In the genomic region with DNA sequence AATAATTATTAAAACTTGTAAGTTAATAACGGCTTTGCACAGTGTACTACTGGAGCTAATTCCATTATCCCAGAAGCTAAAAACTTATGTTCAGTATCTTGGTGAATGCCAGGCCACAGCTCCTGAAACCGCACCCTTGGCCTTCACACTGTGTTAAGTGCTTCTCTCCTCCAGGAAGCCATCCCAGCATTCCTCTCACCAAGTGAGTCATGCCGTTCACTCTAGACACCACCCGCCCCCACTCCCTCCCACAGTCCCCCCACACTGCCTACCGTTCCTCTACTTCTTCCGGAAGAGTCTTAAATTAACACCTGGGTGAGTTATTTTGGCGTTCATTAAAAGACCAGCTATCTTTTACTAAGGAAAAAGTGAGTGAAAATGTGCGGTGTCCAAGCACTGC, we compare ENCODE assay signal across 11 mouse cellular contexts.
DNase-seq lines count a peak whose midpoint lies in the region; ATAC-seq lines count a peak whose summit lies in the region.
"Had no signal": no experiment of that assay in that cellular context is flagged by ENCODE, and none has a peak within 500 bp of the region (broad histone marks: within the 10 kb centered on the region; RNA-seq: fewer than 3 reads in every experiment).

No protein-coding gene starts in this region.

- H3K36me3 ChIP-seq in limb, embryonic 13.5 days = no peaks in the 10 kb centered on the region
- H3K36me3 ChIP-seq in limb, embryonic 10.5 days = no peaks in the 10 kb centered on the region
- H3K36me3 ChIP-seq in heart, embryonic 16.5 days (ENCODE audit: control insufficient read depth, insufficient read depth) = no peaks in the 10 kb centered on the region
- H3K36me3 ChIP-seq: forebrain, embryonic 12.5 days had no signal

- no peaks in the 10 kb centered on the region for H3K9me3 ChIP-seq in limb, embryonic 13.5 days
- H3K9me3 ChIP-seq in limb, embryonic 10.5 days (replicated peaks) = no peaks in the 10 kb centered on the region
- H3K9me3 ChIP-seq in heart, embryonic 16.5 days (replicated peaks; ENCODE audit: control insufficient read depth, low read length) = no peaks in the 10 kb centered on the region
- H3K9me3 ChIP-seq: forebrain, embryonic 12.5 days had no signal

- H3K4me2 ChIP-seq in limb, embryonic 13.5 days (replicated peaks) = peak overlapping the region; percentile 23; the same call in 1 of the 2 replicates
- peak overlapping the region; percentile 35 for H3K4me2 ChIP-seq in heart, embryonic 16.5 days (ENCODE audit: low read depth, low read length)
- H3K4me2 ChIP-seq: forebrain, embryonic 12.5 days had no signal

- H3K9ac ChIP-seq in limb, embryonic 13.5 days = no peak overlapping the region
- no peak overlapping the region for H3K9ac ChIP-seq in heart, embryonic 16.5 days (ENCODE audit: low read length)
- H3K9ac ChIP-seq: forebrain, embryonic 12.5 days; liver, embryonic 14.5 days had no signal

- intact Hi-C loops in heart, postnatal 14 days (cut with DNase I) = loop anchor here (5.0 kb wide), 1 partner anchor 37 kb away; no protein-coding TSS in a partner anchor

- no peaks in the 10 kb centered on the region for H3K27me3 ChIP-seq in limb, embryonic 13.5 days
- no peaks in the 10 kb centered on the region for H3K27me3 ChIP-seq in limb, embryonic 10.5 days (ENCODE audit: low read depth, poor library complexity, severe bottlenecking)
- H3K27me3 ChIP-seq in heart, embryonic 16.5 days (ENCODE audit: control insufficient read depth, insufficient read depth, low read length) = no peaks in the 10 kb centered on the region
- H3K27me3 ChIP-seq: forebrain, embryonic 12.5 days had no signal

- H3K27ac ChIP-seq in limb, embryonic 13.5 days = no peak overlapping the region
- H3K27ac ChIP-seq in limb, embryonic 10.5 days = no peak overlapping the region
- peak overlapping the region; percentile 64 for H3K27ac ChIP-seq in heart, embryonic 16.5 days (ENCODE audit: low read length)
- H3K27ac ChIP-seq: forebrain, embryonic 12.5 days; liver, embryonic 14.5 days had no signal

- DNase-seq in heart, adult 11 months = peak; percentile 93
- no peak for DNase-seq in heart, postnatal 14 days
- DNase-seq in limb, embryonic 10.5 days (ENCODE audit: low spot score) = no peak
- DNase-seq in R1 (ENCODE audit: low read depth, low spot score) = peak; percentile 40
- no peak for DNase-seq in layer of hippocampus, adult 11-12 months (ENCODE audit: low spot score)
- DNase-seq in frontal cortex, postnatal 14 days (ENCODE audit: low spot score in 2 of 2) = no peak
- DNase-seq: thymus, postnatal 14 days had no signal

- 39% methylated on average over 8 of the region's 8 CpGs for WGBS in limb, embryonic 13.5 days
- 52% methylated on average over 8 of the region's 8 CpGs for WGBS in limb, embryonic 10.5 days
- WGBS in heart, embryonic 16.5 days = 20% methylated on average over 8 of the region's 8 CpGs

- no peak overlapping the region for H3K4me3 ChIP-seq in limb, embryonic 13.5 days
- no peak overlapping the region for H3K4me3 ChIP-seq in limb, embryonic 10.5 days
- H3K4me3 ChIP-seq in heart, embryonic 16.5 days (ENCODE audit: low read length) = no peak overlapping the region
- H3K4me3 ChIP-seq: forebrain, embryonic 12.5 days had no signal

- peaks cover 45% of the 10 kb centered on the region for H3K4me1 ChIP-seq in limb, embryonic 13.5 days
- peaks cover 43% of the 10 kb centered on the region for H3K4me1 ChIP-seq in limb, embryonic 10.5 days
- peaks cover 43% of the 10 kb centered on the region for H3K4me1 ChIP-seq in heart, embryonic 16.5 days (ENCODE audit: control insufficient read depth, insufficient read depth, low read length)

- no peak for ATAC-seq in limb, embryonic 13.5 days (ENCODE audit: low FRiP score, low read depth)
- ATAC-seq in heart, embryonic 16.5 days (replicated peaks; ENCODE audit: extremely low read depth, insufficient read depth, low FRiP score) = no peak; the same call in 1 of the 2 replicates

Comparison
In these comparisons a context has a peak if more than half of its experiments do, and no peak if none do; other contexts are left out.
1. DNase-seq: peak in heart, adult 11 months (single experiment) and R1 (single experiment); none in heart, postnatal 14 days (0 of 2), limb, embryonic 10.5 days (single experiment), layer of hippocampus, adult 11-12 months (single experiment) and frontal cortex, postnatal 14 days (0 of 2).